Mouse (Mus musculus) thymus, adult 2 months (tissue): ENCODE measurements around the gene Ice2.

ENCODE experiments used
- CTCF ChIP-seq: fragments of 200-500 bp; IDR thresholded peaks from 2 replicates; pipeline ENCODE4 v1.5.1; 2012; ENCODE audit warnings: mild to moderate bottlenecking, control low read depth, low read length, moderate library complexity, borderline replicate concordance; ENCODE audit not compliant: control insufficient read depth, poor library complexity, insufficient read depth; ENCODE audit errors: extremely low read depth
- POLR2A ChIP-seq: fragments of 200-500 bp; IDR thresholded peaks from 2 replicates; pipeline ENCODE4 v1.6.1; 2012; ENCODE audit warnings: mild to moderate bottlenecking, low read length, control low read depth, moderate library complexity; ENCODE audit not compliant: control insufficient read depth, poor library complexity, insufficient read depth; ENCODE audit errors: extremely low read depth

DNA sequence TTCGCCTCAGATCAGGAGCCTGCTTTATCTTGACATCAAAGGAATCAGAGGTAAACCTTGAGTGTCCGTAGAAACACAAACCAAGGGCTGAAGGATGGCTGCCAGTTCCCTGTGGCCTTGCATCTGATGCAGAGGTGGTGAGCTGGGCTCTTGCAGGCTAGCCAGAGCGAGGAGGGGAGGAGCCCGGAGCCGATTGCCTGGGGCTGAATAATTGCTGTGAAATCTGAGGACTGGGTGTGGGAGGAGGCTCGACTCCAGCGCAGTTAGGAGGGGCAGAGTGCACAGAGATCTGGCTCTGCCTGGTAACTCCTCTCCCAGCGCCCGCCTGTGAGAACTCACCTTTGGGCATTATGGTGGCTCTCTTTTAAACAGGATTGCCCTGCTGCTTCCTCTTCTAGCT lies 71.3 kb downstream of the Ice2 start:
- TF ChIP-seq CTCF (no peak), POLR2A (no peak)
